Mouse (Mus musculus) G1E (cell line): ENCODE results near the gene Zfyve21.

ENCODE experiments used
- CTCF ChIP-seq: IDR thresholded peaks from 2 replicates; pipeline ENCODE4 v1.5.1; 2012; ENCODE audit warnings: low read depth, low read length, inconsistent platforms, mixed read lengths
- GATA2 ChIP-seq: IDR thresholded peaks from 2 replicates; pipeline ENCODE4 v1.6.1; 2012; ENCODE audit warnings: low read depth, low read length, inconsistent platforms, borderline replicate concordance
- TAL1 ChIP-seq: conservative IDR thresholded peaks from 2 replicates; pipeline ENCODE4 v1.6.1; 2012; ENCODE audit warnings: low read depth, low read length, inconsistent platforms, mixed read lengths

DNA sequence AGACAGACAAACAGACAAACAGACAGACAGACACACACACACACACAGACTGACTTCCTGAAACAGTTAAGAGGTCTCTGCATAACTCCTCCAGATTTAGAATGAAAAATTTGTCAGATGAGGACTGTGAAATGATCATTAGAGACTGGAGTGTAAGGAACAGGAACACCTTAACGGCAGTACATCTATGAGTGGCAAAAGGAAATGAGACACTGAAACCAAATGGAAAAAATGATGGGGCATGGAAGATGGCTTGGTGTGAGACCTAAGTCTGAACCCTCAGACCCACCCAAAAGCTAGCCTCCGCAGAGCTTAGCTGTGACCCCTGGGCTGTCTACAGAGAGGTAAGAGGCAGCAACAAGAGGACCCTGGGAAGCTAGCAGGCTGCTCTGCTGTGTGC is 41.5 kb downstream of the Zfyve21 start:
- no peak for TF ChIP-seq CTCF
- TF ChIP-seq GATA2, result no peak
- TF ChIP-seq TAL1, result no peak
